In genomic region chr13:34274417-34274816, GRCm38 (mm10) we compare ENCODE assay signal across 18 mouse cellular contexts.
DNase-seq lines count a peak whose midpoint lies in the region; ATAC-seq and TF ChIP-seq lines count a peak whose summit lies in the region.
"Had no signal": no experiment of that assay in that cellular context is flagged by ENCODE, and none has a peak within 500 bp of the region (broad histone marks: within the 10 kb centered on the region; RNA-seq: fewer than 3 reads in every experiment).

No protein-coding gene starts in this region.

- no peaks in the 10 kb centered on the region for H3K27me3 ChIP-seq in G1E (ENCODE audit: insufficient read depth, low read length)
- H3K27me3 ChIP-seq in liver, embryonic 16.5 days (ENCODE audit: control insufficient read depth, insufficient read depth, low read depth, low read length) = no peaks in the 10 kb centered on the region
- H3K27me3 ChIP-seq: CH12.LX; forebrain, embryonic 15.5 days; heart, embryonic 15.5 days; limb, embryonic 12.5 days had no signal

- TF ChIP-seq CTCF in layer of hippocampus, adult 2 months (conservative IDR thresholded peaks at IDR 0.05) = no peak
- no peak for TF ChIP-seq CTCF in G1E (IDR thresholded peaks at IDR 0.05; ENCODE audit: low read depth, low read length)

- peak overlapping the region; percentile 26 for H3K4me2 ChIP-seq in liver, embryonic 16.5 days (ENCODE audit: low read depth, low read length)
- H3K4me2 ChIP-seq: forebrain, embryonic 15.5 days; heart, embryonic 15.5 days; limb, embryonic 12.5 days had no signal

- H3K36me3 ChIP-seq in G1E (replicated peaks) = peaks cover 78% of the 10 kb centered on the region
- peaks cover 18% of the 10 kb centered on the region for H3K36me3 ChIP-seq in liver, embryonic 16.5 days (ENCODE audit: control insufficient read depth, insufficient read depth)
- H3K36me3 ChIP-seq: forebrain, embryonic 15.5 days; heart, embryonic 15.5 days; limb, embryonic 12.5 days had no signal

- 84% methylated on average over 2 of the region's 2 CpGs for WGBS in liver, embryonic 16.5 days (ENCODE audit: insufficient replicate concordance)

- no peaks in the 10 kb centered on the region for H3K9me3 ChIP-seq in G1E (replicated peaks)
- no peaks in the 10 kb centered on the region for H3K9me3 ChIP-seq in liver, embryonic 16.5 days (replicated peaks; ENCODE audit: control insufficient read depth, low read length)
- H3K9me3 ChIP-seq: forebrain, embryonic 15.5 days; heart, embryonic 15.5 days; limb, embryonic 12.5 days had no signal

- H3K4me3 ChIP-seq in layer of hippocampus, adult 2 months = no peak overlapping the region
- H3K4me3 ChIP-seq in G1E (ENCODE audit: low read depth, low read length) = no peak overlapping the region
- H3K4me3 ChIP-seq in liver, embryonic 16.5 days (ENCODE audit: low read depth, low read length) = no peak overlapping the region
- H3K4me3 ChIP-seq: erythroblast, embryonic 14.5 days; forebrain, embryonic 15.5 days; heart, embryonic 15.5 days; limb, embryonic 12.5 days had no signal

- peaks cover 31% of the 10 kb centered on the region for H3K4me1 ChIP-seq in G1E (ENCODE audit: insufficient read depth, low read depth, low read length)
- H3K4me1 ChIP-seq in liver, embryonic 16.5 days (ENCODE audit: control insufficient read depth, low read depth, low read length) = peaks cover 50% of the 10 kb centered on the region

- H3K27ac ChIP-seq in layer of hippocampus, adult 2 months = peak overlapping the region; percentile 36; the same call in 1 of the 2 replicates
- peak overlapping the region; percentile 81 for H3K27ac ChIP-seq in liver, embryonic 16.5 days (ENCODE audit: low read length)
- H3K27ac ChIP-seq: forebrain, embryonic 15.5 days; heart, embryonic 15.5 days; limb, embryonic 12.5 days had no signal

- peak overlapping the region; percentile 6; the same call in 1 of the 2 replicates for H3K9ac ChIP-seq in liver, embryonic 16.5 days (ENCODE audit: low read depth, low read length)
- H3K9ac ChIP-seq: forebrain, embryonic 15.5 days; heart, embryonic 15.5 days; limb, embryonic 12.5 days had no signal

- ATAC-seq in G1E (ENCODE audit: extremely low read depth, insufficient number of reproducible peaks, low FRiP score, poor library complexity, severe bottlenecking) = peak; percentile 15; the same call in 1 of the 2 replicates
- ATAC-seq in liver, embryonic 16.5 days (ENCODE audit: low read depth) = 0 out of 2 replicates have a peak, but pooled peaks have one; percentile 1
- ATAC-seq: forebrain, embryonic 15.5 days had no signal

- DNase-seq in cerebellum, adult 18-20 months = peak; percentile 31 to 34
- no peak for DNase-seq in cerebellum, postnatal 25 days
- DNase-seq in layer of hippocampus, adult 2 months (ENCODE audit: low spot score in 2 of 2) = peak; percentile 32 to 44
- no peak for DNase-seq in layer of hippocampus, postnatal 14 days (ENCODE audit: low spot score in 2 of 2)
- no peak for DNase-seq in G1E (ENCODE audit: low spot score)
- no peak for DNase-seq in spleen, postnatal 36 days (ENCODE audit: low spot score in 2 of 2)
- no peak for DNase-seq in lung, postnatal 10 days
- DNase-seq: adrenal gland, postnatal 14 days; heart, adult 18-20 months; kidney, adult 9 months; kidney, postnatal 4 days; thymus, postnatal 25 days had no signal

Comparison
In these comparisons a context has a peak if more than half of its experiments do, and no peak if none do; other contexts are left out.
1. DNase-seq: peak in cerebellum, adult 18-20 months (2 of 2) and layer of hippocampus, adult 2 months (2 of 2); none in cerebellum, postnatal 25 days (0 of 2), layer of hippocampus, postnatal 14 days (0 of 2), G1E (single experiment), spleen, postnatal 36 days (0 of 2) and lung, postnatal 10 days (single experiment).